17 mouse cellular contexts compared by ENCODE assay signal in genomic region chr1:35717659-35718058, GRCm38 (mm10).
DNase-seq lines count a peak whose midpoint lies in the region; ATAC-seq and TF ChIP-seq lines count a peak whose summit lies in the region.
"Had no signal": no experiment of that assay in that cellular context is flagged by ENCODE, and none has a peak within 500 bp of the region (broad histone marks: within the 10 kb centered on the region; RNA-seq: fewer than 3 reads in every experiment).

No protein-coding gene starts in this region.

- WGBS in kidney, adult 2 months: 26% methylated on average over 2 of the region's 2 CpGs
- 22% methylated on average over 2 of the region's 2 CpGs for WGBS in liver, adult 2 months
- 63% methylated on average over 2 of the region's 2 CpGs for WGBS in liver, embryonic 12.5 days (ENCODE audit: insufficient replicate concordance)
- 31% methylated on average over 2 of the region's 2 CpGs for WGBS in liver, postnatal 0 days (ENCODE audit: insufficient replicate concordance)
- 71% methylated on average over 2 of the region's 2 CpGs for WGBS in lung, adult 2 months

- no peak for TF ChIP-seq CTCF in kidney, adult 2 months (conservative IDR thresholded peaks at IDR 0.05; ENCODE audit: insufficient read depth, insufficient read length, low read depth, low read length)
- no peak for TF ChIP-seq CTCF in liver, adult 2 months (IDR thresholded peaks at IDR 0.05; ENCODE audit: low read depth, low read length)
- no peak for TF ChIP-seq CTCF in liver, postnatal 0 days (IDR thresholded peaks at IDR 0.05; ENCODE audit: low read depth)
- no peak for TF ChIP-seq CTCF in lung, adult 2 months (IDR thresholded peaks at IDR 0.05; ENCODE audit: insufficient read depth, low read length)

- no peak overlapping the region for H3K9ac ChIP-seq in liver, adult 2 months (ENCODE audit: low read depth, low read length)
- no peak overlapping the region for H3K9ac ChIP-seq in liver, embryonic 12.5 days
- no peak overlapping the region for H3K9ac ChIP-seq in liver, postnatal 0 days (replicated peaks)
- H3K9ac ChIP-seq: heart, embryonic 13.5 days had no signal

- no peak overlapping the region for H3K4me3 ChIP-seq in kidney, adult 2 months (ENCODE audit: insufficient read depth, low read depth, low read length)
- no peak overlapping the region for H3K4me3 ChIP-seq in liver, adult 2 months (ENCODE audit: insufficient read depth, low read depth, low read length)
- no peak overlapping the region for H3K4me3 ChIP-seq in liver, embryonic 12.5 days
- no peak overlapping the region for H3K4me3 ChIP-seq in liver, postnatal 0 days (ENCODE audit: low read depth, low read length)
- no peak overlapping the region for H3K4me3 ChIP-seq in lung, adult 2 months (replicated peaks; ENCODE audit: extremely low read depth, low read depth, low read length)
- H3K4me3 ChIP-seq: embryonic facial prominence, embryonic 10.5 days; gastrocnemius, adult 2 months; heart, embryonic 13.5 days had no signal

- ATAC-seq in liver, embryonic 12.5 days: peak; percentile 37; the same call in 1 of the 2 replicates
- ATAC-seq in liver, postnatal 0 days: peak; percentile 44; the same call in 1 of the 2 replicates
- ATAC-seq: forebrain, embryonic 14.5 days had no signal

- TF ChIP-seq EP300 in liver, postnatal 0 days (IDR thresholded peaks at IDR 0.05; ENCODE audit: low read depth): no peak

- no peak overlapping the region for H3K27ac ChIP-seq in kidney, adult 2 months (ENCODE audit: insufficient read depth, low read depth, low read length)
- H3K27ac ChIP-seq in liver, adult 2 months (replicated peaks; ENCODE audit: insufficient read depth, low read depth, low read length): no peak overlapping the region
- H3K27ac ChIP-seq in liver, embryonic 12.5 days: no peak overlapping the region
- no peak overlapping the region for H3K27ac ChIP-seq in liver, postnatal 0 days (ENCODE audit: low read depth)
- H3K27ac ChIP-seq: embryonic facial prominence, embryonic 10.5 days; gastrocnemius, adult 2 months; heart, embryonic 13.5 days had no signal

- H3K4me2 ChIP-seq in liver, embryonic 12.5 days: no peak overlapping the region
- no peak overlapping the region for H3K4me2 ChIP-seq in liver, postnatal 0 days (ENCODE audit: low read depth, low read length)
- H3K4me2 ChIP-seq: heart, embryonic 13.5 days had no signal

- no peaks in the 10 kb centered on the region for H3K79me2 ChIP-seq in liver, adult 2 months (ENCODE audit: control insufficient read depth, insufficient read depth, low read length)

- H3K36me3 ChIP-seq in kidney, adult 2 months (ENCODE audit: control insufficient read depth, insufficient read depth, low read length): no peaks in the 10 kb centered on the region
- no peaks in the 10 kb centered on the region for H3K36me3 ChIP-seq in liver, adult 2 months (ENCODE audit: control insufficient read depth, insufficient read depth, low read length)
- no peaks in the 10 kb centered on the region for H3K36me3 ChIP-seq in liver, embryonic 12.5 days
- no peaks in the 10 kb centered on the region for H3K36me3 ChIP-seq in liver, postnatal 0 days (replicated peaks; ENCODE audit: insufficient read depth, low read length)
- H3K36me3 ChIP-seq: embryonic facial prominence, embryonic 10.5 days; heart, embryonic 13.5 days had no signal

- no peaks in the 10 kb centered on the region for H3K4me1 ChIP-seq in kidney, adult 2 months (ENCODE audit: control insufficient read depth, insufficient read depth, low read length)
- 0 out of 2 replicates have a peak, but pooled peaks cover 2% of the 10 kb centered on the region for H3K4me1 ChIP-seq in liver, adult 2 months (ENCODE audit: control insufficient read depth, insufficient read depth, low read length)
- H3K4me1 ChIP-seq in liver, embryonic 12.5 days: no peaks in the 10 kb centered on the region
- peaks cover 3% of the 10 kb centered on the region; the same call in 1 of the 2 replicates for H3K4me1 ChIP-seq in liver, postnatal 0 days (ENCODE audit: insufficient read depth)
- H3K4me1 ChIP-seq in lung, adult 2 months (ENCODE audit: control insufficient read depth, insufficient read depth, low read length): no peaks in the 10 kb centered on the region
- H3K4me1 ChIP-seq: embryonic facial prominence, embryonic 10.5 days; heart, embryonic 13.5 days had no signal

- H3K27me3 ChIP-seq in kidney, adult 2 months (replicated peaks; ENCODE audit: control insufficient read depth, insufficient read depth, low read length): no peaks in the 10 kb centered on the region
- H3K27me3 ChIP-seq in liver, adult 2 months (ENCODE audit: control insufficient read depth, insufficient read depth, low read length): no peaks in the 10 kb centered on the region
- H3K27me3 ChIP-seq in liver, embryonic 12.5 days (replicated peaks): no peaks in the 10 kb centered on the region
- H3K27me3 ChIP-seq in liver, postnatal 0 days (ENCODE audit: insufficient read depth, low read length): no peaks in the 10 kb centered on the region
- H3K27me3 ChIP-seq: heart, embryonic 13.5 days had no signal

- TF ChIP-seq POLR2A in kidney, adult 2 months (IDR thresholded peaks at IDR 0.05; ENCODE audit: low read depth, low read length): no peak
- no peak for TF ChIP-seq POLR2A in liver, adult 2 months (IDR thresholded peaks at IDR 0.05; ENCODE audit: extremely low read depth, insufficient read depth, low read length)
- TF ChIP-seq POLR2A in lung, adult 2 months (IDR thresholded peaks at IDR 0.05; ENCODE audit: borderline replicate concordance, extremely low read depth, low read depth, low read length): no peak

- peak; percentile 29 for DNase-seq in kidney, adult 2 months
- no peak for DNase-seq in kidney, adult 11 months
- DNase-seq in liver, adult 2 months (ENCODE audit: extremely low read depth, low read depth, low spot score): peak; percentile 6
- DNase-seq in liver: no peak
- DNase-seq in liver, postnatal 0 days: no peak
- DNase-seq in lung, adult 2 months: no peak
- DNase-seq in c-Kit-positive CD71-positive TER-119-positive erythroid progenitor cells, embryonic 14.5 days (ENCODE audit: low spot score): no peak
- DNase-seq: cerebellum, adult 11-12 months; cerebellum, adult 9-10 months; gastrocnemius, adult 2 months; gastrocnemius, postnatal 36 days; heart, adult 11 months; heart, postnatal 36 days had no signal

- no peaks in the 10 kb centered on the region for H3K9me3 ChIP-seq in liver, embryonic 12.5 days (replicated peaks)
- H3K9me3 ChIP-seq in liver, postnatal 0 days (ENCODE audit: low read length): no peaks in the 10 kb centered on the region
- H3K9me3 ChIP-seq: embryonic facial prominence, embryonic 10.5 days; heart, embryonic 13.5 days had no signal

Comparison
In these comparisons a context has a peak if more than half of its experiments do, and no peak if none do; other contexts are left out.
1. DNase-seq: peak in kidney, adult 2 months (single experiment) and liver, adult 2 months (single experiment); none in kidney, adult 11 months (single experiment), liver (single experiment), liver, postnatal 0 days (single experiment), lung, adult 2 months (single experiment) and c-Kit-positive CD71-positive TER-119-positive erythroid progenitor cells, embryonic 14.5 days (single experiment).